Comparison of ENCODE assay signal across 30 mouse cellular contexts in genomic region chr14:49722782-49723181, GRCm38 (mm10).
"Had no signal": no experiment of that assay in that cellular context is flagged by ENCODE, and none has a peak within 500 bp of the region (broad histone marks: within the 10 kb centered on the region; RNA-seq: fewer than 3 reads in every experiment).

No protein-coding gene starts in this region.

- H3K4me2 ChIP-seq: limb, embryonic 12.5 days; limb, embryonic 13.5 days; limb, embryonic 15.5 days; liver, embryonic 11.5 days; liver, embryonic 12.5 days; liver, embryonic 13.5 days; liver, embryonic 15.5 days; lung, embryonic 14.5 days; lung, embryonic 15.5 days; midbrain, embryonic 11.5 days; midbrain, embryonic 12.5 days; midbrain, embryonic 13.5 days; midbrain, embryonic 15.5 days; neural tube, embryonic 12.5 days; neural tube, embryonic 13.5 days had no signal

- H3K4me1 ChIP-seq: limb, embryonic 10.5 days; limb, embryonic 12.5 days; limb, embryonic 13.5 days; limb, embryonic 15.5 days; liver, embryonic 12.5 days; liver, embryonic 13.5 days; liver, embryonic 15.5 days; lung, embryonic 15.5 days; megakaryocyte, embryonic 14.5 days; midbrain, embryonic 10.5 days; midbrain, embryonic 12.5 days; midbrain, embryonic 13.5 days; midbrain, embryonic 15.5 days; neural tube, embryonic 12.5 days; neural tube, embryonic 13.5 days had no signal

- DNase-seq: left cerebral cortex, postnatal 4 days; liver; liver, embryonic 13.5 days; liver, postnatal 0 days; lung, adult 2 months; lung, embryonic 14.5 days; lung, postnatal 10 days; lung, postnatal 36 days; lung, postnatal 4 days; midbrain, embryonic 14.5 days had no signal

- H3K27me3 ChIP-seq: limb, embryonic 12.5 days; limb, embryonic 13.5 days; limb, embryonic 15.5 days; liver, embryonic 12.5 days; liver, embryonic 13.5 days; liver, embryonic 15.5 days; lung, embryonic 15.5 days; megakaryocyte, embryonic 14.5 days; midbrain, embryonic 12.5 days; midbrain, embryonic 13.5 days; midbrain, embryonic 15.5 days; neural tube, embryonic 12.5 days; neural tube, embryonic 13.5 days had no signal

- H3K9ac ChIP-seq: limb, embryonic 12.5 days; limb, embryonic 13.5 days; limb, embryonic 15.5 days; liver, embryonic 12.5 days; liver, embryonic 13.5 days; liver, embryonic 14.5 days; liver, embryonic 15.5 days; liver, postnatal 0 days; lung, embryonic 14.5 days; lung, embryonic 15.5 days; midbrain, embryonic 12.5 days; midbrain, embryonic 13.5 days; midbrain, embryonic 15.5 days; neural tube, embryonic 12.5 days; neural tube, embryonic 13.5 days had no signal

- H3K27ac ChIP-seq: limb, embryonic 10.5 days; limb, embryonic 12.5 days; limb, embryonic 13.5 days; limb, embryonic 15.5 days; liver, embryonic 12.5 days; liver, embryonic 13.5 days; liver, embryonic 14.5 days; liver, embryonic 15.5 days; lung, embryonic 15.5 days; macrophage; midbrain, embryonic 10.5 days; midbrain, embryonic 12.5 days; midbrain, embryonic 13.5 days; midbrain, embryonic 15.5 days; neural tube, embryonic 12.5 days; neural tube, embryonic 13.5 days had no signal

- H3K9me3 ChIP-seq: limb, embryonic 10.5 days; limb, embryonic 12.5 days; limb, embryonic 13.5 days; limb, embryonic 15.5 days; liver, embryonic 12.5 days; liver, embryonic 13.5 days; liver, embryonic 15.5 days; lung, embryonic 15.5 days; megakaryocyte, embryonic 14.5 days; midbrain, embryonic 10.5 days; midbrain, embryonic 12.5 days; midbrain, embryonic 13.5 days; midbrain, embryonic 15.5 days; neural tube, embryonic 12.5 days; neural tube, embryonic 13.5 days had no signal

- ATAC-seq: liver, embryonic 12.5 days; liver, postnatal 0 days; midbrain, embryonic 13.5 days; midbrain, embryonic 15.5 days; midbrain, embryonic 16.5 days had no signal

- H3K4me3 ChIP-seq: limb, embryonic 10.5 days; limb, embryonic 12.5 days; limb, embryonic 13.5 days; limb, embryonic 15.5 days; liver, embryonic 12.5 days; liver, embryonic 13.5 days; liver, embryonic 15.5 days; lung, embryonic 15.5 days; megakaryocyte, embryonic 14.5 days; midbrain, embryonic 10.5 days; midbrain, embryonic 12.5 days; midbrain, embryonic 13.5 days; midbrain, embryonic 15.5 days; myocyte; neural tube, embryonic 12.5 days; neural tube, embryonic 13.5 days had no signal

- H3K36me3 ChIP-seq: limb, embryonic 10.5 days; limb, embryonic 12.5 days; limb, embryonic 13.5 days; limb, embryonic 15.5 days; liver, embryonic 12.5 days; liver, embryonic 13.5 days; liver, embryonic 15.5 days; lung, embryonic 15.5 days; midbrain, embryonic 10.5 days; midbrain, embryonic 12.5 days; midbrain, embryonic 13.5 days; midbrain, embryonic 15.5 days; neural tube, embryonic 12.5 days; neural tube, embryonic 13.5 days had no signal
